Mouse (Mus musculus) cerebellum, postnatal 25 days (tissue): ENCODE data around the gene Iqce.
A peak's percentile ranks its signal among the peaks of the same experiment; 100 is the strongest.

ENCODE experiments used
- DNase-seq, 2 experiments: peaks; one replicate each; pipeline ENCODE4 v3.0.0; 2021; ENCODE audit warnings: mixed read lengths in 2 of 2

Iqce gene

DNA sequence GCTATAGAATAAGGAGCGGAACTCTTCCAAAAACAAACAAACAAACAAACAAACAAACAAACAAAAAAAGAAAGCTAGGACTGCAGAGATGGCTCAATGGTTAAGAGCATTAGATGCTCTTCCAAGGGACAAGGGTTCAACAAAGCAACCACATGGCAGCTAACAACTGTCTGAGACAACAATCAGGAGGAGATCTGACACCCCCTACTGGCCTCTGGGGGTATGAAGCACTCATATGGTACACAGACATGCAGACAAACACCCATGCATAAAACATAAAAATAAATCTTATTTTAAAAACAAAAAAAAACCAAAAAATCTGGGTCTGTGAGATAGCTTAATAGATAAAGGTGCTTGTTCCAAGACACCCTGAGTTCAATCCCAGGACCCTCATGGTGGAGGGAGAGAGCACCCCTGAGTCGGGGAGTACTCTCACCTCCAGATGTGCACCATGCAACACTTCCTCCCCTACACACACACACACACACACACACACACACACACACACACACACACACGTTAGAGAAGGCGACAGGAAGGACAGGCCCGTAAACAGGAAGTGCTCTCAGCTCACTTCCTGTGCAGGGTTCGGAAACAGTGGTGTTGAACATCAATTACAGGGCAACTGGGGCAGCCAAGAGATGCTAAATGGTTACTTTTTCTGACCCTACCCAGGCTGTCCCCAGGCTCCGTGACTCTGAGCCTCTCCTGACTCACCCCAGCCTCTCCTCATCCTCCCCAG lies 65.7 kb downstream of the Iqce start:
- no peak for DNase-seq

DNA sequence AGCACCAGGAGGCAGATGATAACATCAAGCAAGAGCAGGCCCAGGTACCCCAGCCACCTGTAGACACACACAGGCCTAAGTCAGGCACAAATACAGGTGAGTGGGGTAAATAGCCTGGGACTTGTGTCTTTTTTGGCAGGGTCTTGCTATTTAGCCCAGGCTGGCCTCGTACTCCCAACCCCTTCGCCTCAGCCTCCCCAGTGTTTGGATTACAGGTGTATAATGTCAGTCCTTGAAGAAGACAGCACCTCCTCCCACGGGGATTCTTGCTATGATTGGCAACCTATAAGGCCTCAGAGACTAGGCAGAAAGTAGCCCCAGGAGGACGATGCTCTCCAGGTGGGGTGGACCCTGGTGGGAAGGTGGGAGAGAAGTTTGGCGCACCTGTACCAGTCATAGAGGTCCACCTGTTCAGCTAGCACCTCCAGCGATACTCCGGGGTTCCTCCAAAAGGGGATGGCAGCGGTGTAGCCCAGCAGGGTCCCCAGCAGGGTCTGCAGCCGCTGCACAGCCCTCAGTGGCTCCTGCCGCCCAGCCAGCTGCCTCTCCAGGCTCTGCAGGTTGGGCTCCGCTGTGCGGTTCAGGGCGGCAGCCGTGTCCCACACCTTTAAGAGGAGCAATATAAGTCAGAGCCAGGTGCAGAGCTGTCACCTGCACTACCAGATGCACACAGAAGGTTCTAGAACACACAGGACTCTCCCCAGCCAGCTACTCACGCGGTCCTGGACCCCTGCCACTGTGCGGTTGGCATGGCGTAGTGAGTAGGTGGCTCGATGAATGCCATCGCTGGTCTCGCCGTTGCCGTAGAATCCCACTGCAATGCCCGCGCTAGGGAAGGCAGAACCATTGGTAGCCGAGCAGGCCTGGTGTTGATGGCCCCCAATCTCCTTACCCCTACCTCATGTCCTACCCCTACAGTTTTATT lies 67.1 kb downstream of the Iqce start:
- no peak for DNase-seq

GRCm38 (mm10) chr5:140633432-140633831 lies 68.7 kb downstream of the Iqce start:
- no peak for DNase-seq

DNA sequence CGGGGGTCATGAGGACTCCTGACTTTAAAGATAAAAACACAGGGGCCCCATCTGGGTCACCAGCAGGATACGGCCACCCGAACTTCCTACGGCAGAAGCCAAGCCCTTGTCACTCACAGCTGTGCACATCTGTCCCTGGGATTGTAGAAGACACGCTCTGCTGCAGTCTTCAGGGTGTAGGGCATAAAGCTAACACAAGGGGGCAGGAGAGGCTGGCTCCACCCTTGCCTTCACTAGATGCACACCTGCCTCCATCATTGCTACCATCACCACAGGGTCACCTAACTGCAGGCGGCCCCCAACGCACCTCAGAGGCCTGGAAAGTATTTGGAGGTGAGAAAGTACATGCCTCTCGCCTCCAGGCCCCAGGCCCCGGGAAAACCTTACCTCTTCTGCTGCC lies 73.2 kb downstream of the Iqce start:
- DNase-seq: peak in 1 of 2 experiments; percentile 21

GRCm38 (mm10) chr5:140627580-140627979 lies 74.6 kb downstream of the Iqce start:
- no peak for DNase-seq

DNA sequence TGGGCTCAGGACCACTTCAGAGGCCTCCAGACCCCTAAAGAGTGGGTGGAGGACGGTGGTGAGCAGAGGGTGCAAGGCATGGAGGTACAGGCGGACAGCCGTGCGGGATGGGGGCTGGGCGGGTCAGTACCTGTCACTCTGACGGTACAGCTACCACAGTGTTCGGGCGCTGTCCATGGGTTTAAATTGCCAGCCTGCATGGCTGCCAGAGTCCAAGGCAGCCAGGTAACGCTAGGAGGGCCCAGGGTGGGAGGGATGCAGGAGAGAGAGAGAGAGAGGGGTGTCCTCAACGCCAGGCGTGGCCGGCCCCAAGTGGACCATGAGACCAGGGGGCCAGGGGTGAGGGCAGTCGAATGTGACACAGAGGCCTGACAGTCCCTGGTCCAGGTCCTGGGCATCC lies 77.2 kb downstream of the Iqce start:
- peak in 1 of 2 experiments; percentile 5 for DNase-seq

DNA sequence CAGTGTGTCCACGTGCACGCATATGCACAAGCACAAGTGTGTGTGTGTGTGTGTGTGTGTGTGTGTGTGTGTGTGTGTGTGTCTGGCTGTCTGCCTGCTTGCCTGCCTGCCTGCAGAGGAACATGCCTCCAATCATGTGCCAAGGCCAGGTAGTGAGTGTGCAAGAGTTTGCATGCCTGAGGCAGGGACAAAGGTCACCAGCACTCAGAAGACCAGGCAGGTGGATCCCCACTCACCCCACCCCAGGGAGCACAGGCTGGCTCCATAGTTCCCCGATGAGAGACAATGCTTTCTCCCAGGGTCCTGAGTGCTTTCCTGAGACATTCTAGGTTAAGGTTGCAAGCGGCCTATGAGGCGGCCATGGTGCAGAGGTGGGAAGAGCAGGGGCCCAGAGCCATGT lies 77.9 kb downstream of the Iqce start:
- DNase-seq: peak in 1 of 2 experiments; percentile 8

DNA sequence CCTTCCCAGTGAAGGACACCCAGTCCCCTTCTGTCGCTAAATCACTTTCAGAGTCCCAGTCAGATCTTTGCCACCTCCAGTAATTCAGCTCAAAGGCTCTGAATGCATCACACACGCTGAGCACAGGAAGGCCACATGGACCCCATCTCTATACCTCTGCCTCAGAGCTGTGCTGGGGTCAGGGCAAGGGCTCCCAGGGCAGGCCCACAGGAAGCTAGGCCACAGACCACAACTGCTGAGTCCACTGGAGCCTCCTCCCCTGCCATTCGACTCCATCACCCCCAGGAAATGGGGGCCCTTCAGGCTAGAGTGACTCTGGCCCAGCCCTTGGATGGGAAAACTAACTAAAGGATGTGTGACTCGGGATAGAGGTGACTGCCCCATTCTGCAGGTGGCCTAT lies 78.4 kb downstream of the Iqce start:
- no peak for DNase-seq

- peak in 1 of 2 experiments; percentile 17 for DNase-seq
Observed at GRCm38 (mm10) chr5:140622978-140623670, 79.1 kb downstream of the Iqce start.

DNA sequence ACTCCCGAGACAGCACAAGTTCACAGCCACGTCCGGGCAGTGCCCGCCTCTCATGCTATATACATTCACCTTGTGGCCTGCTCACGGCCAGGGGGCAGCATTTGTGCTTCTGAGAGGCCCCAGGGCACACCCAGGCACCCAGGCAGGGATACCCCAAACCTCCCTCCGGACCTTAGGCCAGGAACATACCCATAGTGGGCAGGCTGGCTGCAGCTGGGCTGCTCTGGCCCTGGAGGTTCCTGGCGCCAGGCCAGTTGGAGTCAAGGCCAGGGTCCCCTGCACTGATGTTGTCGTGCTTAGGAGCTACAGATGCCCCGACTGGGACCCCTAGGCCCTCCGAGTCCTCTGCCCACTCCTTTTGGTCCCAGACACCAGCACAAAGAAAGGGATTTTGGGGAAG lies 80.7 kb downstream of the Iqce start:
- peak in 1 of 2 experiments; percentile 31 for DNase-seq

DNA sequence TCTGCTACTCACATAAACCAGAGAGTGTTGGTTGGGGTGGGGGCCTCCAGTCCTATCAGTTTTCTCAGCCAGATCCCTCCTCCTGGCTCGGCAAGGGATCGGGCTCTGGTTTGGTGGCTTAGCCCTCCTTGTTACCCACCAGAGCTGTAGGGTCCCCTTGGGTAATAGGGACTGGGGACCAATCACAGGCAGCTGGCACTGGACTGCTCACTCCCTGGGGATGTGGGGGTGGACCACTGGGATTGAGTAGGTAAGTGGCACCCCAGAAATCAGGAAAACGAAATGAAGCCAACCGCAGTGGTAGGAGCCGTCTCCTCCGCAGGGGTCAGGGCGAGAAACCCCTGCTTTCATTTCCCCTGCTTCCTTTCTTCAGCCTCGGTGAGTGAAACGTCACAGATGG lies 81.1 kb downstream of the Iqce start:
- DNase-seq: peak in 1 of 2 experiments; percentile 4

DNA sequence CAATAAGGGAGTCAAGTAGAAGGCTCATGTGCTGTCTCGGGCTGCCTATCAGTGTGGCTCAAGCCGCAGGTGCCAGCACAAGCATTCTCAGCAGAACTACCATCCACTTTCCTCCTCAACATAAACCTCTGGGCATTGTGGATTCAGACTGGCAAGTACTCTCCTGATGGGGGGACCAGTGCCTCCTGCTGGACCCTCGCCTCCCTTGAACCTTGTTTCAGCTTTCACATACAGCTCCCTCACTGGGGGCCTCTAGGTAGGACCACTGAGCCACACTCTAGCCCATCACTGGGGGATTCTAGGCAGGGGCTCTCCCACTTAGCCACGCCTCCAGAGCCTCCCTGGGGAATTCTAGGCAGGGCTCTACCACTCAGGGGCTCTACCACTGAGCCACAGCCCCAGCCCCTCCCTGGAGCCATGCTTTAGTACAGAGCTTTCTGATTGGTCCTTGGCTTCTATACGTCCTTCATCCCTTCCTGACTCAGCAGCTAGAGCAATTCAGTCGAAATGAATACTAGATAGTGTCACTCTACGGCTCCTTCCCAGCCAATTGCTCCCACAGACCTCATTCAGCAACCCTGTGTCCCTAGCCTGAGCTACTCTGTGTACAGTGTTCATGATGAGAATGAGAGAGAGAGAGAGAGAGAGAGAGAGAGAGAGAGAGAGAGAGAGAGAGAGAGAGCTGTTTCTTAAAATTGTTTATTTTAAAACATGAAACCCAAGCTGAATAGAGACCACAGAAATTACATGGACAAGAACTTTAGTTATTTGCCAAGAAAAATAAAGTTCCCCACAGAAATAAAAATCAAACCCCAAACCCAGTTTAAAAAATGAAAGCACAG lies 82.1 kb downstream of the Iqce start:
- DNase-seq: peak in 1 of 2 experiments; percentile 18

DNA sequence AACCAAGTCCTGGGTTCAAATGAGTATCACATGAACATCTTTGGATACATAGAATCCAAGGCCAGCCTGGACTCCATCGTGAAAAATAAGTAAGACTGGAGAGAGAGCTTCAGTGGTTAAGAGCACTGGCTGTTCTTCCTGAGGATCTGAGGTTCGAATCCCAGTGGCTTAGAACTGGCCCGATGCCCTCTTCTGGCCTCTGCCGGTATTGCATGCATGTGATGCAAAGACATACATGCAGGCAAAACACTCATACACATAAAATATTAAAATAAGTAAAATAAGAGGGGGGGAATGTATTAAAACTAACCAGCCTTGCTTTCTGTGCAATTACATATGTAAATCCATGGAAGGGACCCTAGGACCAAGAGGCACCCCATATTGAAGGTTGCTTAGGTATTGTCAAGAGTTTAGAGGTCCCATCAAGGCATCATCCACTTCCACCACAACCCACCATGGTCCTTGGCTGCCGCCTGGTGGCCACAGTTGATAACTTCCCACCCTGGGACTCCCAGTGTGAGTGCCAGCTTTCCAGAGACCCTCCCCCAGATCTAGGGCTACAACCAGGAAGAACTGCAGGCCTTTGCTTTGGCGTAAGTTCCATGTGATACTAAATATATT lies 82.9 kb downstream of the Iqce start:
- DNase-seq: peak in 1 of 2 experiments; percentile 71

DNA sequence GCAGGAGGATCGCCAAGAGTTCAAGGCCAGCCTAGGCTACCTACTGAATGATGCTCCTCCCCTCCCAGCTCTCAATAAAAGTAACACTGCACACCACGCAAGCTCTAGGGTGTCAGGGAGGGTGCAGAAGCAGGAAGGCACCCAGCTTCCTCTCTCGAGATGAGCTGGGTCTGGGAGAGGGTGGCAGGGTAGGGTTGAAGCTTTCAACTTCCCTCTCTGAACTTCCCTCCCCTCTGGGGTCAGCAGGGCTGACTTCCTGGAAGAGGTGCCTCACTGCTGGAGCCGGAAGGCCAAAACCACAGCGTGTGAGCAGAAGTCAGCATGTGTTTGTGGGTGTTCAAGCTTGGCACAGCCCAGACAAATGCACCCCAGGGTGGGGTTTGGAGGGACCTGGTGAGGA lies 84.5 kb downstream of the Iqce start:
- DNase-seq: peak in 1 of 2 experiments; percentile 6

DNA sequence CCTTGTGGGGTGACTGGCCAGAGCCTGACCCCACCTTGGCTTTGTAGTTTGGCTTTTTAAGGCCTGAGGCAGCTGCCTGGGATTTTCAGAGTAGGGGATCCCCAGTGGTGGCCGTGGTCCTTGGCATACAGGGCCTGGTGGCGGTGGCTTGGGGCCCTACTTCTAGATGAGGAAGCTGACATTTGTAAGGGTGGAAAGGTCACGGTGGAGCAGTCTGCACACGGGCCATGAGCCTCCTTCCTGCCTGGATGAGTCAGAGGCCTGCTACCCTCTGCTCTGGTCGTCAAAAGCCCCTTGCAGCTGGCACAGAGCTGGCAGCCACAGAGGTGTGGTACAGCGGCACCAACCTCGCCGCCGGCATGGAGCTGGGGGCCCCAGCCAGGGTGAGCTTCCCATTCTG lies 85.5 kb downstream of the Iqce start:
- DNase-seq: no peak

- DNase-seq: no peak
Observed at GRCm38 (mm10) chr5:140616110-140616503, 86.1 kb downstream of the Iqce start.

GRCm38 (mm10) chr5:140615321-140616109 lies 86.7 kb downstream of the Iqce start:
- no peak for DNase-seq

- no peak for DNase-seq
Observed at GRCm38 (mm10) chr5:140614837-140615236, 87.3 kb downstream of the Iqce start.

DNA sequence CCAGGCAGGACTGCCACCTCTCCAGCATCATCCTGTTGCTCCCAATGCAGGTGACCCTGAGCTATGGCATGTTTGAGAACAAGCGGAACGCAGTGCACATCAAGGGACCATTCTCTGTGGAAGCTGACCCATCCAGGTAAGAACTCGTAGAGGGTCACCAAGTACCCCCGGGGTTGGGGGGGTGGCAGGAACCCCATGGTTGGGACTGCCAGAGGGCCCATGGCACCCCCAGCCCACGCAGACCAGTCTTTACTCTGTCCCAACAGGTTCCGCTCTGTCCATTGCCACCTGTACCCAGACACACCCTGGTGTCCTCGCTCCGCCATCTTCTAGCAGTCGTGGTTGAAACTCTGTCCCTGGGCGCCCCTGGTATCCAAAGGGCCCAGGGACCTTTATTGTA lies 88.0 kb downstream of the Iqce start:
- peak in 1 of 2 experiments; percentile 7 for DNase-seq

GRCm38 (mm10) chr5:140612191-140612590 lies 90.0 kb downstream of the Iqce start:
- peak in 1 of 2 experiments; percentile 5 for DNase-seq
